Mouse (Mus musculus) heart, embryonic 14.5 days (tissue): ENCODE results near the gene Gse1. TPM values are rescaled to one million over a fixed set of nuclear protein-coding genes. Genes with fewer than 3 reads are reported as not detected.

Experiments used
- ATAC-seq: fragments of 200-750 bp; cut with Nextera tagmentation; 2 replicates; pipeline ENCODE4 v1.8.0; 2017; ENCODE audit warnings: low read depth, moderate TSS enrichment; ENCODE audit not compliant: insufficient number of reproducible peaks, insufficient read depth, low FRiP score
- H3K27ac ChIP-seq, 2 experiments: fragments of 200-500 bp in 1 of 2; fragments of 300-500 bp in 1 of 2; sonication (generic) in 1 of 2; replicated peaks in 1 of 2; 2 replicates each; pipeline ENCODE4 v1.5.1; 2012 to 2014; ENCODE audit warnings: low read depth in 2 of 2, low read length in 2 of 2, control low read depth in 1 of 2, mild to moderate bottlenecking in 1 of 2, mixed read lengths in 1 of 2; ENCODE audit not compliant: control insufficient read depth in 1 of 2, insufficient read depth in 1 of 2
- H3K27me3 ChIP-seq: fragments of 300-500 bp; sonication (generic); 2 replicates; pipeline ENCODE4 v1.6.1; 2014; ENCODE audit warnings: mild to moderate bottlenecking, low read length, control low read depth; ENCODE audit not compliant: control insufficient read depth, insufficient read depth
- H3K36me3 ChIP-seq: fragments of 300-500 bp; sonication (generic); 2 replicates; pipeline ENCODE4 v1.6.1; 2014; ENCODE audit warnings: mild to moderate bottlenecking, control low read depth, low read length, mixed read lengths; ENCODE audit not compliant: control insufficient read depth, insufficient read depth
- H3K4me1 ChIP-seq, 2 experiments: fragments of 200-500 bp in 1 of 2; fragments of 300-500 bp in 1 of 2; sonication (generic) in 1 of 2; 2 replicates each; pipeline ENCODE4 v1.6.1; 2012 to 2014; ENCODE audit warnings: low read length in 2 of 2, control low read depth in 1 of 2, mixed read lengths in 1 of 2; ENCODE audit not compliant: control insufficient read depth in 2 of 2, insufficient read depth in 2 of 2
- H3K4me2 ChIP-seq: fragments of 300-500 bp; sonication (generic); 2 replicates; pipeline ENCODE4 v1.6.1; 2014; ENCODE audit warnings: mild to moderate bottlenecking, low read length
- H3K4me3 ChIP-seq, 2 experiments: fragments of 200-500 bp in 1 of 2; fragments of 300-500 bp in 1 of 2; sonication (generic) in 1 of 2; 2 replicates each; pipeline ENCODE4 v1.5.1; 2012 to 2014; ENCODE audit warnings: low read length in 2 of 2, mild to moderate bottlenecking in 2 of 2, control low read depth in 1 of 2, low read depth in 1 of 2, moderate library complexity in 1 of 2; ENCODE audit not compliant: control insufficient read depth in 1 of 2, insufficient read depth in 1 of 2
- H3K9ac ChIP-seq: fragments of 300-500 bp; sonication (generic); 2 replicates; pipeline ENCODE4 v1.6.1; 2014; ENCODE audit warnings: mild to moderate bottlenecking, low read length
- H3K9me3 ChIP-seq: fragments of 300-500 bp; sonication (generic); 2 replicates; pipeline ENCODE4 v1.6.1; 2016; ENCODE audit warnings: low read length, control low read depth; ENCODE audit not compliant: control insufficient read depth
- WGBS: fragments of 180-500 bp; shearing (Covaris S2); extraction: QIAGEN DNeasy Blood & Tissue Kit; methylation state at CpG from one replicate; pipeline ENCODE4 v1.1.7; 2014; 5-methylcytosine and 5-hydroxymethylcytosine counted together
- polyA plus RNA-seq: library from polyadenylated mRNA; unstranded; fragments of >200 nt; fragmentation: Nextera tagmentation; extraction: Ambion mirVana; gene quantifications from 2 replicates; pipeline ENCODE4 v1.2.1, GENCODE M21; 2014

Gse1 gene
- polyA plus RNA-seq, 1 experiment from 2014 or later, result 12.2 TPM

DNA sequence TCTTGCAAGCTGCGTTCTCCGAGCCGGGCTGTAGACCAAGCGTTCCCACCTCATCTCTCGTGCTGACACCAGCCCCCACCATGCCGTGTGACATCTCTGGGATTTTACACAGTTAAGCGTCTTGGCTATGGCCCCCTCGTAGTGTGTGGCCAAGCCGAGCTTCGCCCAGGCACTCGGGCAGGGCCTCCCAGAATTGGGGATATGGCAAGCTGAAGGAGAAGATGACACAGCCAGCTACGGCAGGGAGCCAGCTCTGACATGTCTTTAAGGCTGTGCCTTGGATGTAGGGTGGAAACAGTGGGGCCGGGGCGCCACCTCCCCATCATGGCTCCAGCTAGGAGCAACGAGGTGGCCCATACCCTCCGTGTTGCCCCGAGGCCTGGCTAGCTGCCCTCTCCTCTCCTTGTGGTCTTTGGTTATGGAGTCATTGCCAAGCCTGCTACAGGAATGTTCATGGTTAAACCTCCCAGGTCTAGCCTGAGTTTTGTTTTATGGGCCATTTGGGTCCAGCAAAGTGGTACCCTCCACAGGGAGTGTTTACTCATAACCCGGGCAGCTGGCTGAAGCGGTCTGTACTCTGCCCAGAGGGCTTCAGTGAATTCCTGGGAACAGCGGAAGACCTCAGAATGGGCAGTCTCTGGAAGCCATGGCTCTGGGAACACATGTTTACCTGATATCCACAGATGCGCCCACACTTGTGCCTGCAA, 89.0 kb downstream of the Gse1 start:
- Histone ChIP-seq H3K36me3 (no peaks in the 10 kb centered on the region), H3K27me3 (no peaks in the 10 kb centered on the region), H3K27ac (no peak overlapping the region), H3K4me3 (no peak overlapping the region), H3K4me2 (no peak overlapping the region), H3K4me1 (peaks cover 0 to 7% of the 10 kb centered on the region in 2 experiments; a peak in 2 of 4 replicates), H3K9me3 (no peaks in the 10 kb centered on the region), H3K9ac (no peak overlapping the region)
- WGBS, result 88% methylated on average over 21 of the region's 21 CpGs
- no peak for ATAC-seq

DNA sequence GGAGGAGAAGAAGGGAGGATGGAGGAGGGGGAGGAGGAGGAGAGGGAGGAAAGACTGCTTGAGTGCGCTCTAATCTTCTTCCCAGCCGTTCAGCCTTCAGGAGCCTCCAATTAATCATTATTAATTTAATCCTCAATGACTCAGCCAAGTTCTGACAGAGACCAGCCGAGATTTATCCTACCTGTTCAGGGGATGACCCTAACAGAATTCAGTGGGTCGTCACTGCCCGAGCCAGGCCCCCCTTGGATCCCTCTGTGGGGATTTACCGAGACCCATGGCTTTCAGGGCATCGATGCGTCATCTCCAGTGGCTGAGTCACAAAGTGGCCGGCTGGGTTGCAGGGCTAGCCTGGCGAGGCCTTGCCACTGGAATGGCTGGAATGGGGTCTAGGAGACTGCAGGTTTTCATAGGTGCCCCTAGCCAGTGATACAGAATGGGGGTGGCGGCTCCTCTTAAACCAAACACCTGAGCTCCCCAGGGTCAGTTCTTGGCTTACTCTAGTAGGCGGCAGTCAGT, 90.3 kb downstream of the Gse1 start:
- H3K27ac ChIP-seq, result no peak overlapping the region
- 78% methylated on average over 12 of the region's 12 CpGs for WGBS
- no peak overlapping the region for H3K4me3 ChIP-seq

DNA sequence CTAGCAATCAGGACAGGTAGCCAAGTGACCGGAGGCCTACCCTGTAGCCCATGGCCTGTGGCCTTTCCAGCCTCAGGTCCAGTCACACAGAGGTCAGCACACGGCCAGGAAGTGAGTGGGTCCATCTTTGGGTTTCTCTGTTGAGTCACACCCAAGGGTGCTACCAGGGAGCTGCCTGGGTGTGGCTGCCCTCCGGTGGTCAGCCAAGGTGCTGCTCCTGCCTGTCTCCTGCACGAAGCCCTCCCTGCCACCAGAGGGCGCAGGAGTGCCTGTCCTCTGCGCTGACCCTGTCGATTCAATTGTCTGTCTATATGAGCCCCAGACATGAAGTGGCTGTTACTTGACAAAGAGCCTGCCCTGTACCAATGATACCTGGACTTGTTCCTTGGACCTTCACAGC, 91.2 kb downstream of the Gse1 start:
- Histone ChIP-seq H3K27me3 (no peaks in the 10 kb centered on the region), H3K36me3 (no peaks in the 10 kb centered on the region), H3K4me1 (peaks cover 12 to 21% of the 10 kb centered on the region in 2 experiments), H3K9me3 (no peaks in the 10 kb centered on the region), H3K4me3 (no peak overlapping the region), H3K9ac (no peak overlapping the region), H3K4me2 (no peak overlapping the region), H3K27ac (no peak overlapping the region)
- 19% methylated on average over 7 of the region's 7 CpGs for WGBS
- ATAC-seq, result 0 out of 2 replicates have a peak, but pooled peaks have one; percentile 17

More for the DNA sequence above, 90.3 kb downstream of the Gse1 start:
- H3K36me3 ChIP-seq, result no peaks in the 10 kb centered on the region
- no peaks in the 10 kb centered on the region for H3K9me3 ChIP-seq
- peaks cover 10 to 20% of the 10 kb centered on the region in 2 experiments for H3K4me1 ChIP-seq
- no peak for ATAC-seq
- no peak overlapping the region for H3K9ac ChIP-seq
- no peaks in the 10 kb centered on the region for H3K27me3 ChIP-seq
- no peak overlapping the region for H3K4me2 ChIP-seq

DNA sequence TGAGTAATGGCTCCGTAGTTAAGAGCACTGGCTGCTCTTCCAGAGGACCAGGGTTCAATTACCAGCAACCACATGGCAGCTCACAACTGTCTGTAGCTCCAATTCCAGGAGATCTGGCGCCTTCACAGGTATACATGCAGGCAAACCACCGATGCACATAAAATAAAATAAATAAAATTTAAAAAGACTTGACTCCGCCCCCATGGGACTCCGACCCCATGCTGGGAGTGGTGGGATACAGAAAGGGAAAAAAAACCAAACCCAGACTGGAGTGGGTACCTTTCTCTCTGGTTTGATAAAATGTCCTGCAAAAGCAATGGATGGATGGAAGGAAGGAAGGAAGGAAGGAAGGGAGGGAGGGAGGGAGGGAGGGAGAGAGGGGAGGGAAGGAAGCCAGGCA, 91.9 kb downstream of the Gse1 start:
- Histone ChIP-seq H3K9me3 (no peaks in the 10 kb centered on the region), H3K27ac (no peak overlapping the region), H3K9ac (no peak overlapping the region), H3K4me3 (no peak overlapping the region), H3K27me3 (no peaks in the 10 kb centered on the region), H3K4me1 (peaks cover 15 to 21% of the 10 kb centered on the region in 2 experiments), H3K36me3 (no peaks in the 10 kb centered on the region), H3K4me2 (no peak overlapping the region)
- no peak for ATAC-seq
- 86% methylated on average over 5 of the region's 5 CpGs for WGBS

DNA sequence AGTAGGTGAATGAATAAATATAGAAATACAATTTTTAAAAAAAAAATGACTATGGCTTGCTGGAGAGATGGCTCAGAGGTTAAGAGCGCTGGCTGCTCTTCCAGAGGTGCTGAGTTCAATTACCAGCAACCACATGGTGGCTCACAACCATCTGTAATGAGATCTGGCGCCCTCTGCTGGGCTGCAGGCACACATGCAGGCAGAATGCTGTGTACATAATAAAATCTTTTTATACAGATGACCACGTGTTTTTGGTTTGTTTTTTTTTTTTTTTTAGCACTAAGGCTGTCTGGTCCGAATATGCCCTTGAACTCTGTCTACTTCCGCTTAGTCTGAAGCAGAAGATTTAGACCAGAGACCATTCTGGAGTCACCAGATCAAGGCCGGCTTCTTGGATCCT, 93.5 kb downstream of the Gse1 start:
- H3K4me2 ChIP-seq, result no peak overlapping the region
- no peak overlapping the region for H3K9ac ChIP-seq
- H3K9me3 ChIP-seq, result no peaks in the 10 kb centered on the region
- no peaks in the 10 kb centered on the region for H3K36me3 ChIP-seq
- no peaks in the 10 kb centered on the region for H3K27me3 ChIP-seq
- H3K27ac ChIP-seq, result no peak overlapping the region
- H3K4me1 ChIP-seq, result peaks cover 15 to 21% of the 10 kb centered on the region in 2 experiments
- WGBS, result 58% methylated on average over 6 of the region's 6 CpGs
- no peak overlapping the region for H3K4me3 ChIP-seq
- ATAC-seq, result no peak

DNA sequence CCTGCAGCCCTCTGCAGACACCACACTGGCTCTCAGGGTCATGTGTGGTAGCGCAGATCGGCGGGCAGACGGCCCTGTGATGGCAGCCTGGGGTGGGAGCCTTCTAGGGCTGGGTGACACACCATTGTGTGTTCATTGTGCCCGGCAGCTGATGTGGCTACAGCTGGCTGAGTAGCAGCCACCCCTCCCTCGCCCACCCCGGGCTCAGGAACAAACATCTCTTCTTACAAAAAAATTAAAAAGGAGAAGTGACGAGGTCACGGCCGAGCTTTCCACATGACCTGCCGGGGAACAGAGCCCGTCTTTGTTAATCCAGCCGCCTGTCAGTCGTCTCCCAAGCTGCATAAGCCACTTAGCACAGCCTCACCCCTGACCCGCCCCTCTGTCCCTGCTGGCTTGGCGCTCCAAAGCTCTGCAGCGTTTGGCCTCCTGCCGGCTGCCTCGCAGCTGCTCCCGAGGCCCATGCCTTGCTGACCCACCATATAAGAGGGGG, 94.7 kb downstream of the Gse1 start:
- Histone ChIP-seq H3K27ac (peak overlapping the region in 1 of 2 experiments; percentile 55; a peak in 1 of 4 replicates), H3K4me2 (peak overlapping the region; percentile 20; the same call in 1 of the 2 replicates), H3K36me3 (no peaks in the 10 kb centered on the region), H3K9me3 (no peaks in the 10 kb centered on the region), H3K4me1 (peaks cover 15 to 21% of the 10 kb centered on the region in 2 experiments), H3K9ac (peak overlapping the region; percentile 7), H3K4me3 (no peak overlapping the region), H3K27me3 (no peaks in the 10 kb centered on the region)
- peak; percentile 28; the same call in 1 of the 2 replicates for ATAC-seq
- WGBS, result 6% methylated on average over 20 of the region's 20 CpGs

DNA sequence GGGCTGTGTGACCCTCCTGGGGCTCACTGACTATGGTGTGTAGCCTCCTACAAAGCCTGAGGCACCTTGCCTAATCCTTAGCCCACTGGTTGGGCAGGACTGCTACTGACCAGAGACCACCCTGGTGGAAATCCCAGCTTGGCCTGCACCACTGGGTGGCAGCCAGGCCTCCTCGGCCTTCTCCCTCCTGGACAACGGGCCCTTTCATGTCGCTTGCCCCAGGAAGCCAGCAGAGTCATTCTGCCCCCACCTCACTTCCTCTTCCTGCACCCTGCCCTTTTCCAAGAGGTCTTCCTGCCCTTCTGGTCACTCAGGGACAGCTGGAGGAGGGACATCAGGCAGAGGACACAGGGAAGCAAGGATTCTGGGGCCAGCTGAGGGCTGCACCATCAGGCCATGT, 96.3 kb downstream of the Gse1 start:
- Histone ChIP-seq H3K4me2 (no peak overlapping the region), H3K9me3 (no peaks in the 10 kb centered on the region), H3K36me3 (no peaks in the 10 kb centered on the region), H3K4me3 (no peak overlapping the region), H3K9ac (no peak overlapping the region), H3K27ac (no peak overlapping the region), H3K4me1 (peaks cover 15 to 18% of the 10 kb centered on the region in 2 experiments), H3K27me3 (no peaks in the 10 kb centered on the region)
- no peak for ATAC-seq
- WGBS, result 47% methylated on average over 3 of the region's 3 CpGs
